6 mouse cellular contexts compared by ENCODE assay signal in genomic region chr1:125389634-125390033, GRCm38 (mm10). TPM values are rescaled to one million over a fixed set of nuclear protein-coding genes. Genes with fewer than 3 reads are reported as not detected.
DNase-seq lines count a peak whose midpoint lies in the region; ATAC-seq and TF ChIP-seq lines count a peak whose summit lies in the region.
"Not testable (repeated sequence)": the region's sequence is repeated elsewhere in the genome, so short reads cannot be mapped to it uniquely, and the experiment has no call there.

No protein-coding gene starts in this region.

- not testable (repeated sequence) for H3K79me3 ChIP-seq in C2C12 (ENCODE audit: low read depth)

- DNase-seq in 3T3-L1 (ENCODE audit: low read depth, low spot score) = peak; percentile 20
- DNase-seq in CD4-positive, CD25-positive, alpha-beta regulatory T cell, adult 2 months (ENCODE audit: low read depth, low spot score) = peak; percentile 26
- DNase-seq in T-cell, adult 2 months (ENCODE audit: low spot score) = peak; percentile 23
- peak; percentile 10 to 11 for DNase-seq in natural killer cell, adult 2 months (ENCODE audit: low spot score in 2 of 2)

- H3K36me3 ChIP-seq in C2C12 (ENCODE audit: control insufficient read depth, insufficient read depth) = peaks cover 26% of the 10 kb centered on the region

- ATAC-seq in granulocyte monocyte progenitor cell, adult 5-6 weeks (replicated peaks; ENCODE audit: poor library complexity, severe bottlenecking) = peak; percentile 25; the same call in 1 of the 2 replicates

- not testable (repeated sequence) for H3K27me3 ChIP-seq in C2C12 (ENCODE audit: control insufficient read depth, insufficient read depth, insufficient read length)

- not testable (repeated sequence) for H3K79me2 ChIP-seq in C2C12 (ENCODE audit: control insufficient read depth, insufficient read depth)

- H3K4me3 ChIP-seq in C2C12 (ENCODE audit: insufficient read depth, poor library complexity, severe bottlenecking) = not testable (repeated sequence)

- TF ChIP-seq CTCF in C2C12 (IDR thresholded peaks at IDR 0.05; ENCODE audit: control insufficient read depth, insufficient read depth, insufficient read length) = not testable (repeated sequence)

- not testable (repeated sequence) for H3ac ChIP-seq in C2C12 (ENCODE audit: control insufficient read depth, insufficient read length, low read depth)

TF ChIP-seq in C2C12, 6 proteins besides CTCF, POLR2A, EP300 and RAD21:
- peak; percentile 63 for TF ChIP-seq MYOD1 (IDR thresholded peaks at IDR 0.05; ENCODE audit: control insufficient read depth, insufficient read length, low read depth)

RNA-seq across cellular contexts. Expression of gene Actr3, which starts 45.9 kb away (rescaled TPM):
- polyA plus RNA-seq in C2C12 (2012; fragmentation: generic; extraction: Trizol) = 169 TPM
- 426 TPM in 2 replicates for total RNA-seq in granulocyte monocyte progenitor cell, adult 5-6 weeks (2014; fragmentation: Nextera tagmentation)
- 889 and 988 TPM in 2 replicates for total RNA-seq in granulocyte monocyte progenitor cell, adult 5-6 weeks (2017)
